Mouse (Mus musculus) hindbrain, embryonic 16.5 days (tissue): ENCODE data around the gene Pdzd7. TPM values are rescaled to one million over a fixed set of nuclear protein-coding genes. Genes with fewer than 3 reads are reported as not detected.

Experiments
- ATAC-seq: fragments of 200-750 bp; cut with Nextera tagmentation; 2 replicates; pipeline ENCODE4 v1.8.0; 2017; ENCODE audit warnings: moderate TSS enrichment, moderate library complexity
- H3K27ac ChIP-seq: fragments of 300-500 bp; sonication (generic); 2 replicates; pipeline ENCODE4 v1.5.1; 2014; ENCODE audit warnings: low read depth, mild to moderate bottlenecking, control low read depth, low read length, moderate library complexity
- H3K27me3 ChIP-seq: fragments of 300-500 bp; sonication (generic); replicated peaks from 2 replicates; pipeline ENCODE4 v1.6.1; 2014; ENCODE audit warnings: low read length; ENCODE audit not compliant: control insufficient read depth, insufficient read depth
- H3K36me3 ChIP-seq: fragments of 300-500 bp; sonication (generic); 2 replicates; pipeline ENCODE4 v1.6.1; 2014; ENCODE audit warnings: mild to moderate bottlenecking, low read length, moderate library complexity, mixed read lengths; ENCODE audit not compliant: control insufficient read depth, insufficient read depth
- H3K4me1 ChIP-seq: fragments of 300-500 bp; sonication (generic); 2 replicates; pipeline ENCODE4 v1.6.1; 2014; ENCODE audit warnings: low read depth, low read length; ENCODE audit not compliant: control insufficient read depth, insufficient read depth
- H3K4me2 ChIP-seq: fragments of 300-500 bp; sonication (generic); 2 replicates; pipeline ENCODE4 v1.6.1; 2014; ENCODE audit warnings: mild to moderate bottlenecking, low read length, control low read depth, moderate library complexity
- H3K4me3 ChIP-seq: fragments of 300-500 bp; sonication (generic); 2 replicates; pipeline ENCODE4 v1.5.1; 2014; ENCODE audit warnings: mild to moderate bottlenecking, low read length, control low read depth, moderate library complexity
- H3K9ac ChIP-seq: fragments of 300-500 bp; sonication (generic); 2 replicates; pipeline ENCODE4 v1.6.1; 2014; ENCODE audit warnings: low read depth, mild to moderate bottlenecking, control low read depth, low read length, moderate library complexity
- H3K9me3 ChIP-seq: fragments of 300-500 bp; sonication (generic); 2 replicates; pipeline ENCODE4 v1.6.1; 2014; ENCODE audit warnings: mild to moderate bottlenecking, low read length, moderate library complexity; ENCODE audit not compliant: control insufficient read depth
- WGBS: fragments of 180-500 bp; shearing (Covaris S2); extraction: QIAGEN DNeasy Blood & Tissue Kit; methylation state at CpG from one replicate; pipeline ENCODE4 v1.1.7; 2014; 5-methylcytosine and 5-hydroxymethylcytosine counted together
- polyA plus RNA-seq: library from polyadenylated mRNA; unstranded; fragments of >200 nt; fragmentation: Nextera tagmentation; extraction: Ambion mirVana; gene quantifications from 2 replicates; pipeline ENCODE4 v1.2.1, GENCODE M21; 2015

Gene Pdzd7
- polyA plus RNA-seq, 1 experiment from 2014 or later = 3.0 TPM

- Histone ChIP-seq H3K9me3 (no peaks in the 10 kb centered on the region), H3K9ac (no peak overlapping the region), H3K27me3 (no peaks in the 10 kb centered on the region), H3K4me2 (no peak overlapping the region), H3K4me1 (peaks cover 22% of the 10 kb centered on the region), H3K4me3 (no peak overlapping the region), H3K36me3 (peaks cover 18% of the 10 kb centered on the region), H3K27ac (no peak overlapping the region)
- ATAC-seq = no peak
- 92% methylated on average over 4 of the region's 4 CpGs for WGBS
Observed at GRCm38 (mm10) chr19:45010646-45011045, 34.9 kb downstream of the Pdzd7 start.

GRCm38 (mm10) chr19:45007425-45008191, 37.9 kb downstream of the Pdzd7 start:
- Histone ChIP-seq H3K36me3 (peaks cover 20% of the 10 kb centered on the region), H3K27me3 (no peaks in the 10 kb centered on the region), H3K9ac (peak overlapping the region; percentile 86; the same call in 1 of the 2 replicates), H3K9me3 (no peaks in the 10 kb centered on the region), H3K4me2 (peak overlapping the region; percentile 85), H3K4me1 (peaks cover 20% of the 10 kb centered on the region), H3K27ac (no peak overlapping the region; the same call in 1 of the 2 replicates), H3K4me3 (no peak overlapping the region)
- WGBS = 94% methylated on average over 20 of the region's 20 CpGs
- no peak for ATAC-seq

DNA sequence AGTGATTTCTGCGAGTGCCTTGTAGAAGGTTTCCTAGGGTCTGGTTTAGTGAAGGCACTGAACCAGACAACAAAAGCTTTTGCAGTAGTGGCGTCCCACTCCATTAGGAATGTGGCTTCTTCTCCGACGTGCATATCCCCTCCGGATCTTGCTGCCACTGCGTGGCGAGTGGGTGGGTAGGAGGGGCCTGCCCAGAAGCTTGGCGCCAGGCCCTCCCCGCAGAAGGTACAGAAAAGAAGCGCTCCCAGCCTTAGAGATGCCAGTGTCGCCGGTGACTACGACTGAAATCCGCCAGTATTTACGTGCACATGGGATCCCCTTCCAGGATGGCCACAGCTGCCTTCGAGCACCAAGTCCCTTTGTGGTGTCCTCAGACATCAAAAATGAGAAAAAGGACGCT, 38.5 kb downstream of the Pdzd7 start:
- Histone ChIP-seq H3K9me3 (no peaks in the 10 kb centered on the region), H3K9ac (peak overlapping the region; percentile 86), H3K4me1 (peaks cover 20% of the 10 kb centered on the region), H3K36me3 (peaks cover 23% of the 10 kb centered on the region), H3K27ac (peak overlapping the region; percentile 86), H3K27me3 (no peaks in the 10 kb centered on the region), H3K4me2 (peak overlapping the region; percentile 85), H3K4me3 (peak overlapping the region; percentile 93)
- no peak for ATAC-seq
- WGBS = 34% methylated on average over 17 of the region's 17 CpGs

GRCm38 (mm10) chr19:45005957-45006712, 39.4 kb downstream of the Pdzd7 start, which contains the start of gene Mrpl43:
Gene Mrpl43, minus strand, starts transcription at chr19:45006442.
- Histone ChIP-seq H3K4me2 (peak within 1 kb of the TSS; percentile 85), H3K27me3 (no peaks in the 10 kb centered on the region), H3K9ac (peak within 1 kb of the TSS; percentile 86), H3K27ac (peak within 1 kb of the TSS; percentile 86), H3K4me3 (peak within 1 kb of the TSS; percentile 93), H3K9me3 (no peaks in the 10 kb centered on the region), H3K36me3 (peaks cover 20% of the 10 kb centered on the region), H3K4me1 (peaks cover 20% of the 10 kb centered on the region)
- ATAC-seq = peak; percentile 94
- under 1% methylated on average over 75 of the region's 82 CpGs for WGBS

- Histone ChIP-seq H3K4me1 (peaks cover 20% of the 10 kb centered on the region), H3K9me3 (no peaks in the 10 kb centered on the region), H3K36me3 (peaks cover 18% of the 10 kb centered on the region), H3K4me2 (peak within 1 kb of the TSS; percentile 85), H3K27me3 (no peaks in the 10 kb centered on the region), H3K9ac (peak within 1 kb of the TSS; percentile 86), H3K4me3 (peak within 1 kb of the TSS; percentile 93), H3K27ac (peak within 1 kb of the TSS; percentile 86)
- 11% methylated on average over 16 of the region's 16 CpGs for WGBS
- no peak for ATAC-seq
Observed at GRCm38 (mm10) chr19:45005444-45005843, 40.1 kb downstream of the Pdzd7 start, which contains the start of gene Twnk. Gene Twnk, plus strand, starts transcription at chr19:45005663.

- Histone ChIP-seq H3K27me3 (no peaks in the 10 kb centered on the region), H3K9me3 (no peaks in the 10 kb centered on the region), H3K9ac (no peak overlapping the region), H3K4me3 (no peak overlapping the region), H3K36me3 (peaks cover 25% of the 10 kb centered on the region), H3K4me2 (no peak overlapping the region), H3K4me1 (peaks cover 20% of the 10 kb centered on the region), H3K27ac (no peak overlapping the region)
- ATAC-seq = no peak
- 88% methylated on average over 7 of the region's 7 CpGs for WGBS
Observed at GRCm38 (mm10) chr19:45003740-45004516, 41.6 kb downstream of the Pdzd7 start.

- H3K27ac ChIP-seq = no peak overlapping the region
- no peak overlapping the region for H3K4me2 ChIP-seq
- H3K9ac ChIP-seq = no peak overlapping the region
- H3K9me3 ChIP-seq = no peaks in the 10 kb centered on the region
- H3K4me3 ChIP-seq = no peak overlapping the region
- H3K27me3 ChIP-seq = no peaks in the 10 kb centered on the region
- no peak for ATAC-seq
- peaks cover 32% of the 10 kb centered on the region for H3K36me3 ChIP-seq
- H3K4me1 ChIP-seq = peaks cover 18% of the 10 kb centered on the region
- WGBS = 63% methylated on average over 3 of the region's 3 CpGs
Observed at GRCm38 (mm10) chr19:45002301-45002700, 43.2 kb downstream of the Pdzd7 start.

DNA sequence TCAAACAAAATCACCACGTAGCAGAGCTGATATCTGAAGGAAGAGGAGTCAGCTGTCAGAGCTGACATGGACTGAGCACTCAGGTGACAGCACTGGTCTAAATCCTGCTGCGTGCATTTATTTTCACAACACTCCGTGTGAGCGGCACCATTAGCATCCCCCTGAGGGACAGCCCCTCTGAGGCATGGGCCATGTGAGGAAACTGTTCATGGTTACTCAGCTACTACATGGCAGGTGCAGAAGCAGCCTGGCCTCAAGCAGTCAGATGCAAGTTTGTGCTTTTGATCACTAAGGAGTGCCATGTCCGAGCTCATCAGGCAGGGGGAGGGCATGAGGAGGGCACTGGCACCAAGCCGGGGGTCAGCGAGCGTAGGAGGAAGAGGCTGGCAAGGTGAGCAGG, 45.9 kb downstream of the Pdzd7 start:
- ATAC-seq = no peak
- H3K27me3 ChIP-seq = no peaks in the 10 kb centered on the region
- 89% methylated on average over 8 of the region's 8 CpGs for WGBS
- peaks cover 38% of the 10 kb centered on the region for H3K36me3 ChIP-seq
- H3K4me3 ChIP-seq = no peak overlapping the region
- H3K9me3 ChIP-seq = no peaks in the 10 kb centered on the region
- no peak overlapping the region for H3K9ac ChIP-seq
- H3K27ac ChIP-seq = no peak overlapping the region
- H3K4me2 ChIP-seq = no peak overlapping the region
- 0 out of 2 replicates have a peak, but pooled peaks cover 4% of the 10 kb centered on the region for H3K4me1 ChIP-seq
